Mouse (Mus musculus): ENCODE measurements at regions not wholly inside any gene's neighbourhood (a gene's known extent, or its start where the extent isn't known, plus 50 kb on each side); places are given as distances from the start of the nearest gene placed in this dataset.

GRCm38 (mm10) chr13:45230804-45231203 lies 152.3 kb downstream of the Gm9817 start:
- peaks cover 20% of the 10 kb centered on the region for H3K27me3 ChIP-seq (ENCODE audit: insufficient read depth, low read length)
- no peak for ATAC-seq (ENCODE audit: extremely low read depth, insufficient number of reproducible peaks, low FRiP score, poor library complexity, severe bottlenecking)
- TF ChIP-seq TAL1 (conservative IDR thresholded peaks at IDR 0.05; ENCODE audit: low read depth, low read length) = no peak
- TF ChIP-seq GATA2 (IDR thresholded peaks at IDR 0.05; ENCODE audit: borderline replicate concordance, low read depth, low read length) = no peak
- no peak for TF ChIP-seq CTCF (IDR thresholded peaks at IDR 0.05; ENCODE audit: low read depth, low read length)
- no peak for TF ChIP-seq GATA1 (IDR thresholded peaks at IDR 0.05; ENCODE audit: borderline replicate concordance, low read length)
- no peak for TF ChIP-seq POLR2AphosphoS5 (IDR thresholded peaks at IDR 0.05; ENCODE audit: insufficient replicate concordance, low read depth, low read length)

GRCm38 (mm10) chr13:45235236-45235635 lies 154.3 kb upstream of the Mylip start:
- ATAC-seq (ENCODE audit: extremely low read depth, insufficient number of reproducible peaks, low FRiP score, poor library complexity, severe bottlenecking) (no peak), DNase-seq (ENCODE audit: low spot score) (no peak)
- H3K4me1 ChIP-seq (ENCODE audit: insufficient read depth, low read depth, low read length) = no peaks in the 10 kb centered on the region
- H3K9me3 ChIP-seq (replicated peaks) = no peaks in the 10 kb centered on the region
- H3K27me3 ChIP-seq (ENCODE audit: insufficient read depth, low read length) = peaks cover 13% of the 10 kb centered on the region
- no peak overlapping the region for H3K4me3 ChIP-seq (ENCODE audit: low read depth, low read length)
- TF ChIP-seq CTCF (IDR thresholded peaks at IDR 0.05; ENCODE audit: low read depth, low read length) = no peak
- TF ChIP-seq GATA2 (IDR thresholded peaks at IDR 0.05; ENCODE audit: borderline replicate concordance, low read depth, low read length) = no peak
- no peak for TF ChIP-seq GATA1 (IDR thresholded peaks at IDR 0.05; ENCODE audit: borderline replicate concordance, low read length)
- TF ChIP-seq POLR2AphosphoS5 (IDR thresholded peaks at IDR 0.05; ENCODE audit: insufficient replicate concordance, low read depth, low read length) = no peak
- no peaks in the 10 kb centered on the region for H3K36me3 ChIP-seq (replicated peaks)

More at GRCm38 (mm10) chr13:45230804-45231203, 152.3 kb downstream of the Gm9817 start:
- Histone ChIP-seq H3K36me3 (replicated peaks) (no peaks in the 10 kb centered on the region), H3K4me1 (ENCODE audit: insufficient read depth, low read depth, low read length) (no peaks in the 10 kb centered on the region), H3K4me3 (ENCODE audit: low read depth, low read length) (no peak overlapping the region), H3K9me3 (replicated peaks) (no peaks in the 10 kb centered on the region)
- DNase-seq (ENCODE audit: low spot score) = no peak

GRCm38 (mm10) chr13:45238258-45238657 lies 151.3 kb upstream of the Mylip start:
- ATAC-seq (ENCODE audit: extremely low read depth, insufficient number of reproducible peaks, low FRiP score, poor library complexity, severe bottlenecking) = no peak
- Histone ChIP-seq H3K9me3 (replicated peaks) (no peaks in the 10 kb centered on the region), H3K4me3 (ENCODE audit: low read depth, low read length) (no peak overlapping the region), H3K36me3 (replicated peaks) (no peaks in the 10 kb centered on the region), H3K27me3 (ENCODE audit: insufficient read depth, low read length) (peaks cover 12% of the 10 kb centered on the region), H3K4me1 (ENCODE audit: insufficient read depth, low read depth, low read length) (no peaks in the 10 kb centered on the region)
- DNase-seq (ENCODE audit: low spot score) = no peak
- TF ChIP-seq GATA2 (IDR thresholded peaks at IDR 0.05; ENCODE audit: borderline replicate concordance, low read depth, low read length) (no peak), CTCF (IDR thresholded peaks at IDR 0.05; ENCODE audit: low read depth, low read length) (no peak), POLR2AphosphoS5 (IDR thresholded peaks at IDR 0.05; ENCODE audit: insufficient replicate concordance, low read depth, low read length) (no peak), TAL1 (conservative IDR thresholded peaks at IDR 0.05; ENCODE audit: low read depth, low read length) (no peak), GATA1 (IDR thresholded peaks at IDR 0.05; ENCODE audit: borderline replicate concordance, low read length) (no peak)

- DNase-seq (ENCODE audit: low spot score) (no peak), ATAC-seq (ENCODE audit: extremely low read depth, insufficient number of reproducible peaks, low FRiP score, poor library complexity, severe bottlenecking) (no peak)
- Histone ChIP-seq H3K4me1 (ENCODE audit: insufficient read depth, low read depth, low read length) (no peaks in the 10 kb centered on the region), H3K36me3 (replicated peaks) (no peaks in the 10 kb centered on the region), H3K9me3 (replicated peaks) (no peaks in the 10 kb centered on the region), H3K27me3 (ENCODE audit: insufficient read depth, low read length) (peaks cover 8% of the 10 kb centered on the region; the same call in 1 of the 2 replicates), H3K4me3 (ENCODE audit: low read depth, low read length) (no peak overlapping the region)
- no peak for TF ChIP-seq CTCF (IDR thresholded peaks at IDR 0.05; ENCODE audit: low read depth, low read length)
Measured at GRCm38 (mm10) chr13:45239153-45239552, 150.4 kb upstream of the Mylip start.

DNA sequence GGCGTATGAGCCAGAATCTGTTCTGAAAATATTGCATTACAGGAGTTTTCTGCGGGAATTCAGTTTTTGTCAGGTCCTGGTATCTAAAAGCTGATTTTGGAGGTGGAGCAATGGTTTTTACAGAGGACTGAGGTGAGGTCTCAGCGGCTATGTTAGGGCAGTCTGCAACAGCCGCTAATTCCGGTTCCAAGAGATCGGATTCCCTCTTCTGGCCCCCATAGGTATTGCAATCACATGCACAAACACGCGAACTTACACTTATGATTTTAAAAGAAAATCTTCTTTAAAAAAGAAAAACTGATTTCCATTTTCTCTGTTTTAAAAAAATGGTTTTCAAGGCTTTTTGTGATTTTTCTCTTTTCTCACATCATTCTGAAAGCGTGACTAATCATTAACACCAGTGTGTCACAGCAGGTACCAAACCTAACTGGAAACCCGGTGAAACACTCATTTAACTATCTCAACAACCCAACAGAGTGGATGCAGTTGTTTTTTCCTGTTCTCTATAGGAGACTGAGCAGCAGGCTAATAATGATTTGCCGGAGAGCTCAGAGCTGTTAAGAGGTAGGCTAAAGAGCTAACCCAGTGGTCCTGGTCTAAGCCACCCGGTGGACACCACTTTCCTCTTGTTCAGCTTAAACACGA lies 149.4 kb upstream of the Mylip start:
- peaks cover 5% of the 10 kb centered on the region; the same call in 1 of the 2 replicates for H3K27me3 ChIP-seq (ENCODE audit: insufficient read depth, low read length)
- no peaks in the 10 kb centered on the region for H3K9me3 ChIP-seq (replicated peaks)
- ATAC-seq (ENCODE audit: extremely low read depth, insufficient number of reproducible peaks, low FRiP score, poor library complexity, severe bottlenecking) (no peak), DNase-seq (ENCODE audit: low spot score) (no peak)
- H3K36me3 ChIP-seq (replicated peaks) = no peaks in the 10 kb centered on the region
- TF ChIP-seq CTCF (IDR thresholded peaks at IDR 0.05; ENCODE audit: low read depth, low read length) = no peak
- no peak for TF ChIP-seq GATA2 (IDR thresholded peaks at IDR 0.05; ENCODE audit: borderline replicate concordance, low read depth, low read length)
- TF ChIP-seq GATA1 (IDR thresholded peaks at IDR 0.05; ENCODE audit: borderline replicate concordance, low read length) = no peak
- no peak for TF ChIP-seq TAL1 (conservative IDR thresholded peaks at IDR 0.05; ENCODE audit: low read depth, low read length)
- TF ChIP-seq POLR2AphosphoS5 (IDR thresholded peaks at IDR 0.05; ENCODE audit: insufficient replicate concordance, low read depth, low read length) = no peak
- no peaks in the 10 kb centered on the region for H3K4me1 ChIP-seq (ENCODE audit: insufficient read depth, low read depth, low read length)
- no peak overlapping the region for H3K4me3 ChIP-seq (ENCODE audit: low read depth, low read length)

- no peaks in the 10 kb centered on the region for H3K4me1 ChIP-seq (ENCODE audit: insufficient read depth, low read depth, low read length)
- no peak overlapping the region for H3K4me3 ChIP-seq (ENCODE audit: low read depth, low read length)
- TF ChIP-seq TAL1 (conservative IDR thresholded peaks at IDR 0.05; ENCODE audit: low read depth, low read length) = no peak
- TF ChIP-seq GATA1 (IDR thresholded peaks at IDR 0.05; ENCODE audit: borderline replicate concordance, low read length) = no peak
- no peak for TF ChIP-seq GATA2 (IDR thresholded peaks at IDR 0.05; ENCODE audit: borderline replicate concordance, low read depth, low read length)
- TF ChIP-seq CTCF (IDR thresholded peaks at IDR 0.05; ENCODE audit: low read depth, low read length) = no peak
- 0 out of 2 replicates have a peak, but pooled peaks cover 5% of the 10 kb centered on the region for H3K27me3 ChIP-seq (ENCODE audit: insufficient read depth, low read length)
- no peaks in the 10 kb centered on the region for H3K36me3 ChIP-seq (replicated peaks)
- ATAC-seq (ENCODE audit: extremely low read depth, insufficient number of reproducible peaks, low FRiP score, poor library complexity, severe bottlenecking) (no peak), DNase-seq (ENCODE audit: low spot score) (no peak)
- H3K9me3 ChIP-seq (replicated peaks) = no peaks in the 10 kb centered on the region
Measured at GRCm38 (mm10) chr13:45242261-45242660, 147.3 kb upstream of the Mylip start.

Data from G1E (cell line).